Mouse (Mus musculus) embryo, embryonic 10.5 days (tissue): Measurements from ENCODE around the gene Krt15.
A peak's percentile ranks its signal among the peaks of the same experiment; 100 is the strongest.

Source experiments
- DNase-seq: peaks from one replicate; pipeline ENCODE4 v3.0.0-alpha.2; 2015; ENCODE audit warnings: low spot score

Krt15 gene

GRCm38 (mm10) chr11:100135731-100136130 lies at the start of gene Krt15:
Gene Krt15 (minus strand): TSS chr11:100135928.
- DNase-seq = no peak

GRCm38 (mm10) chr11:100181725-100182124 lies 46.0 kb upstream of the Krt15 start:
- DNase-seq = no peak

DNA sequence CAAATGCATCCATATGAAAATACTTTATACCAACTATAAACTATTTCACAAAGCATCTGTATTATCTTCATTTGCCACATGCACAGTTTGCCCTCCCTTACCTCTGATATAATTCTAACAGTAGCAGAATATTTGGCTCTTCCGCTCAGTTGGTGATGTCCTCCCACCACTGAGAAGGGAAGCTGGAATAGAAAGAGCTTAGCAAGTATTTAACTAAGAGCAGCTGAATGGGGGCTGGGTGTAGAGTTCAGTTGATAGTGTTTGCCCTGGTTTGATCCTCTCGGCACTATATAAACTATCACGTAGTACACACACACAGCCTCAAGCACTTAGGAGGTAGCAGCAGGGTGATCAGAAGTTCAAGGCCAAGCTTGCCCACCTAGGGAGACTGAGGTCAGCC lies 43.5 kb upstream of the Krt15 start:
- DNase-seq = no peak

GRCm38 (mm10) chr11:100178307-100178706 lies 42.6 kb upstream of the Krt15 start:
- no peak for DNase-seq

GRCm38 (mm10) chr11:100176791-100177190 lies 41.1 kb upstream of the Krt15 start:
- no peak for DNase-seq

DNA sequence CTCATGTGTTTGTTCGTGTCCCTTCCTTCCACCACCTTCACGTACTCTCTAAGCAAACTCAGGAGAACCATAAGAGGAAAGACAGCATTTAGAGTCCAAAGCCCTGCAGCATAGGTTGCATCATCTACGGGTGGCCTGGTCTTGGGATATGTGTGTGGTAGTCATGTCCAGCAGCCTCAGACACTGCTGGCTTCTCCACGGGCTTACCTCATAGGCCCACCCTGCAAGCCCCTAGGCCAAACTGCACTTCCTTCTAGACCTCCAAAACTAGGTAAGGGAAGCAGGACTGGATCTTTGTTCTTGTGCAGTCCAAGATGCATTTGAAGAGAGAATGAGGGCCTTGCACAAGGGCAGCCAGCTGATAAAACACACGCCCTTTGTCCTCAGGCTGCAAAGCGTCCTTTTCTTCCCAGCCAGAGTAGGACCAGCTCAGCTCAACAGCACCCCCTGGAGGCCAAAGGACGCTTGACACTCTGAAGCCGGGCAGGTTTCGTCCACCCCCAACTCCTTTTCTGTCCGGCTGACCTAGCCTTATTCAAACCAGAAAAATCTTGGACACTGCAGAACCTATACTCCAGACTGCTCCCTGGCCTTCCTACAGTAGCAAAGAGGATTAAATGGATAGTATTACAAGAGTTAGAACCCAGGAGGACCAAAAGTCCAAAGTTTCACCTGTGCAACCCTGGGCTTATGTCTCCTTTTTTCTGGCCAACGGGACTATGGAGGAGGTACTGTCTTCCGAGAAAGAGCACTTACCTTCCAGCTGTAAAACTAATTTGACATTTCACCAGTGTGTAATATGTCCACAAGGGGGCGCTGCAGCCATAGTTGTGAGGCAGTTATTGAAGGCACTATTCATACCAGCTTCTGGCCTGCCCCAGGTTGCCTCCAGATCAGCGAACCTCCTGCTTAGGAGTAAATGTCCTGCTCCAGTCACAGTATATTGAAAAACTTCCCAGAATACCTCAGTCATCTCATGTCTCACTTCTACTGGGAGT lies 33.3 kb upstream of the Krt15 start:
- peak; percentile 88 for DNase-seq

DNA sequence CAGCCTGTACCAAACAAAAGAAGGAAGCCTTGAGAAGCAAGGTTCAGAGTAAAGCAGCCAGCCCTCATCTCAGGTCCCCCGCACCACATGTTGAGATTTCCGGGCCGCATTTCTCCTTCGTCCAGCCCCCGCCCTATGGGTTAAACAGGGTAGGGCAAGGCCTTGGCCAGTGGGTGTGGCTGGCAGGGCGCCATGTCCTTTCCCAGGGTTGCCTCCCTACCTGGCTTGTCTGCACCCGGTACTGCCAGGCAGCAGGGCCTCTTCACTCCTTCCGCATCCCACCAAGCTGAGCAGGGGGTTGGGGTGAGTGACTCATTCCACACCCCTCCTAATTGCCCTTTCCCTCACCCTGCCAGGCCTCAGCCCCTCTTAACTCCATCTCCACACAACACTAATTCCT lies 32.3 kb upstream of the Krt15 start:
- DNase-seq = no peak

- no peak for DNase-seq
These were observed 28.7 kb upstream of the Krt15 start for GRCm38 (mm10) chr11:100164392-100164791.

- DNase-seq = no peak
These were observed 22.3 kb upstream of the Krt15 start for GRCm38 (mm10) chr11:100157908-100158477.

DNA sequence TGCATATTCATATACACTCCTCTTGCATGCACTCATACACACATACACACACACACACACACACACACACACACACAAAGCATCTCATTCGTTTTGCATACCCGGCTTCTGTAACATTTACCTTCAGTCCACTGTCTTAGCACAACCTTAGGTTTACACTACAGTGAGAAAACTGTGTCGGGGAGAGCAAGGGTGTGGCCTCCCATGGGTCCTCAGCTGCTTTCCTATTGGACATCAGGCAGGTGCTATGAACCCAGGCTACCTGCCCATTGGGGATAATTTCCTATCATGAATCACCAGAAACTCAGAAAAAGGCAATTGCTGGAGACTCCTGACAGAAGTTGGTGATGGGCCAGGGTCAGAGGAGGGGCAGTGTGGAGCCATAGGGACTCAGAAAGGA lies 21.6 kb upstream of the Krt15 start:
- DNase-seq = no peak

- no peak for DNase-seq
These were observed 19.9 kb upstream of the Krt15 start for GRCm38 (mm10) chr11:100155497-100156255.

DNA sequence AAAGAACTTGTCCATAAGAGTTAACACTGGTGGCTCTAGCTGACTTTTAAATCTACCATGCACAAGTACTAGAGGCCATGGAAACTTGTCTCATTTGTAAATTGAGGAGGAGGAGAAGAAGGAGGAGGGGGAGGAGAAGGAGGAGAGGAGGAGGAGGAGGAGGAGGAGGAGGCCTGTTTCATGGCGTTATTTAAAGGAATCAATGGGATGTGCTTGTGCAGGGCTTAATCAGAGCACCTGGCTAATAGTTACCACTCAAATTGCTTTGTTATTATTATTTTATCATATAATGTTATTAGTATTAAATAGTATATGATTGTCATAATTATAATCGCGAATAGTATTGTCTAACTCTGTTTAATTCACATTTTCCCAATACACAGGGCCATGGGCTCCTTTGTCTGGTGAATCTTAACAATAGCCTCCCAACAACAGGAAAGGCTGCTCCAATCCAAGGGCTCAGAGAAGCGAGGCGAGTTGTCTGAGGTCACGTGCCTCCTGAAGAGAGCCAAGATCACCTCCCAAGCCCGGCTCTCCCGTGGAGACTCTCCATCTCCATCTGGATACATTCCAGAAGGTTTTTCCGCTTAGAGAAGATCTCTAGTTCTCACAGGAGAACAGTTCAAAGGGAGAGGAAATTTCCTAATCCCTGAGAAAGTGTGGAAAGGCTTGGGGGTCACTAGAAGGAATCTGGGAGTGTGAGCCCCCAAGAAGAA lies 13.0 kb upstream of the Krt15 start, which contains the start of gene Krt19:
Gene Krt19 (minus strand): TSS at position 51 of the 716 bp plus-strand sequence.
- no peak for DNase-seq

DNA sequence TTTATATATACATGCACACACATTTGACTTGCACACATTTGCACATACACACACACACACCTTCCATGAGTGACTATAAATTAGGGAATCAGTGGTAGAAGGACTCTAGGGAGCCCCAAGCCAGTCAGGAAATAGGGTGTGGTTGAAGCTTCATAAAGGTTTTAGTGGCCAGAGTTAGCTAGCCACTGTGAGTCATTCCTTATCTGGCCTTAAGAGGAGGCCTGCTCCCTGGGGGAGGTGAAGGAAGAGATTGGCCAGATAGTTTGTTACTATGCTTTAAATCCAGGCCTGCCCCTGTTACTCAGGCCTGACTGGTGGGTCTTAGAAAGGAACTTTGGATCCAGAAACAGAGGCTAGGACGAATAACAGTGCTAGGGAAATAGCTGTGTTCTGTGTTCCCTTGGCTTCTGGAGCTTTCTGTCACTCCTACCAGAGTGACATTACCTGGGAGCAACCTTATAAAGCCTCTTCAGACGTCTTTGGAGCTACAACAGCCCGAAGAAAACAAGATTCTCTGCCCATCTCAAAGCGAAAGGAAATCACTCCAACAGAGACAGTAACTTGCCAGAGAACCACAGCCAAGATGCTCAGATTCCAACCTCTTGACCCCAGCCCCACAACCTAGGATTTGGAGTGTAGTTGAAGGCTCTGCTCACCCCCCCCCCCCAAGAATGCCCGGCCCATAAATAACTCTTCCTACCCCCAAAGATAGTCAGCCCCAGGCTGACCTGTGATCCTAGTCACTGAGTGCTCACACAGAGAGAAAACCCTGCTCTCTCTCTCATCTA lies 12.0 kb upstream of the Krt15 start:
- no peak for DNase-seq

DNA sequence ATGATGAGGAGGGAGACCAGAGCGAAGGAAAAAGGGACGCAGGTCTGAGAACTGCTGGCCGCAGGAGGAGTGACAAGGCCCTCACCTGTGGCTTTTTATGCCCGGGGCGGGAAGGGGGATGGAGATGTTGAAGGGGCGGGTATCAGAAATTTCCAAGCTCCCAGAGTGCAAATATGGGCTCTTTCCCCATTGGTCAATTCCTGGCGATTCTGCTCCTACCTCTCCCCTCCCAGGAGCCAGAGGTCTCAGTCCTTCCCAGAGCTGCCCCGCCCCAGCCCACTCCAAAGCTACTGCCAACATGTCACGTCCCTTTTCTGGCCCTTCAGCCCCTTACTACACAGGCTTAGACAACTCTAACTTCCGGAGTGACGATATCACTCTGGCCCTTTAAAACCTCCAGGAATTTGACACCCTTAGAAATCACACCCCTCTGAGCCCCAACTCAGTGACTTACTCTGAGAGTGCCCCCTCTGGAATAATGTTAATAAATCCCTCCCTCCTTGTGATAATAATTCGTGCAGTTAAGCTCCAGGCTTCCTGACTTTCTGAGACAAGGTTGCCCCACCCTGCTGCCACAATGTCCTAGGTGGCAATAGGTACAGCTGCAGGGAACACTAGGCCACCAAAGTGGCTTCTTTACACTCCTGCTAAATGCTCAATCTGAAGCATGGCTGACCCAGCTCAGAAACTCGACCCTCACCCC lies 10.3 kb upstream of the Krt15 start:
- DNase-seq = no peak

DNA sequence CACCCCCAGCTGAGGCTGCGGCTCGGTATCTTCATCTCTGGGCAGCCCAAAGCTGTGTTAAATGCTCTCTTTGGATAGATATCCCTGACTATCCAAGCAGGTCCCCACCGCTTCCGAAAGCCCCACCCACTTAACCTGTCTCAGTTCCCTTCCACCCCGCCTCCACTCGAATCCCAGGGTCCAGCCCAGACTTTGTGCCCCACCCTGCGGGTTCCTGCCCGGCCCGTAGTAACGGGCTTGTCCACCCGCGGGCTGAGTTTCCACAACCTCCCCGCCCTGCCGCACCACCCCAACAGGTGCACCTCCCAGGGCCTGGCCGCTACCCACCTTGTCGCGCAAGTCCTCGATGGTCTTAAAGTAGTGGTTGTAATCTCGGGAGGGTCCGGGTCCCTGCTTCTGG lies 9.4 kb upstream of the Krt15 start:
- no peak for DNase-seq

GRCm38 (mm10) chr11:100140966-100141365 lies 5.2 kb upstream of the Krt15 start:
- DNase-seq = no peak

GRCm38 (mm10) chr11:100139391-100139790 lies 3.7 kb upstream of the Krt15 start:
- no peak for DNase-seq

GRCm38 (mm10) chr11:100138809-100139208 lies 3.1 kb upstream of the Krt15 start:
- DNase-seq = no peak

DNA sequence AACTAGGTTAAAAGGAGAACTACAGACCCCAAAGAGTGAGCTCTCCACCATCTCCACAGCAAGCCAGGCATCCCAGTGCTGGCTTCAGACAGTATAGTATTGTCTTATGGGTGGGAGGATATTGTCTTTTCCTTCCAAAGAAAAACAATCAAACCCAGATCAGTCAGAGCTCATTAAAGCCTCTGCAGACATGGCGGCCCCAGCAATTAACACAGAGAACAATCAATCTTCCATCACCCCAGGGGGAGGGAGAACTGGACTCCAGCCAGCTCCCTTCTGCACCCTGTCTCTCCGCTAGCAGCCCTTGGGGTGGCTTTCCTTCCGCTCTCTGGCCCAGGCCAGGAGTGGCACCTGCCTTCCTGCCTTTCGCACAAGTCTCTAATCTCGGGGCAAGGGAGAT lies 2.0 kb upstream of the Krt15 start:
- no peak for DNase-seq

GRCm38 (mm10) chr11:100136559-100136958 lies 831 bp upstream of the Krt15 start:
- DNase-seq = no peak
